Mouse (Mus musculus) intestine, embryonic 16.5 days (tissue): ENCODE measurements around the gene Rgs11. TPM values are rescaled to one million over a fixed set of nuclear protein-coding genes. Genes with fewer than 3 reads are reported as not detected.

ENCODE experiments used
- ATAC-seq: fragments of 200-750 bp; cut with Nextera tagmentation; 2 replicates; pipeline ENCODE4 v1.8.0; 2017; ENCODE audit warnings: moderate TSS enrichment, moderate library complexity
- H3K27ac ChIP-seq: fragments of 300-500 bp; sonication (generic); 2 replicates; pipeline ENCODE4 v1.5.1; 2014; ENCODE audit warnings: mild to moderate bottlenecking, low read length
- H3K27me3 ChIP-seq: fragments of 300-500 bp; sonication (generic); replicated peaks from 2 replicates; pipeline ENCODE4 v1.6.1; 2014; ENCODE audit warnings: low read length, control low read depth, mixed read lengths; ENCODE audit not compliant: control insufficient read depth, insufficient read depth
- H3K36me3 ChIP-seq: fragments of 300-500 bp; sonication (generic); 2 replicates; pipeline ENCODE4 v1.6.1; 2014; ENCODE audit warnings: low read length, control low read depth; ENCODE audit not compliant: control insufficient read depth, insufficient read depth
- H3K4me1 ChIP-seq: fragments of 300-500 bp; sonication (generic); 2 replicates; pipeline ENCODE4 v1.6.1; 2014; ENCODE audit warnings: low read length, control low read depth, mixed read lengths; ENCODE audit not compliant: control insufficient read depth, insufficient read depth
- H3K4me2 ChIP-seq: fragments of 300-500 bp; sonication (generic); 2 replicates; pipeline ENCODE4 v1.6.1; 2014; ENCODE audit warnings: low read depth, low read length, control low read depth
- H3K4me3 ChIP-seq: fragments of 300-500 bp; sonication (generic); 2 replicates; pipeline ENCODE4 v1.5.1; 2014; ENCODE audit warnings: mild to moderate bottlenecking, low read length
- H3K9ac ChIP-seq: fragments of 300-500 bp; sonication (generic); 2 replicates; pipeline ENCODE4 v1.6.1; 2014; ENCODE audit warnings: low read depth, low read length
- H3K9me3 ChIP-seq: fragments of 300-500 bp; sonication (generic); 2 replicates; pipeline ENCODE4 v1.6.1; 2016; ENCODE audit warnings: low read length, control low read depth; ENCODE audit not compliant: control insufficient read depth
- WGBS: fragments of 180-500 bp; shearing (Covaris S2); extraction: QIAGEN DNeasy Blood & Tissue Kit; methylation state at CpG from one replicate; pipeline ENCODE4 v1.1.7; 2014; 5-methylcytosine and 5-hydroxymethylcytosine counted together
- polyA plus RNA-seq: library from polyadenylated mRNA; unstranded; fragments of >200 nt; fragmentation: Nextera tagmentation; extraction: Ambion mirVana; gene quantifications from 2 replicates; pipeline ENCODE4 v1.2.1, GENCODE M21; 2015

Gene Rgs11
- polyA plus RNA-seq, 1 experiment from 2014 or later = 15.2 TPM

DNA sequence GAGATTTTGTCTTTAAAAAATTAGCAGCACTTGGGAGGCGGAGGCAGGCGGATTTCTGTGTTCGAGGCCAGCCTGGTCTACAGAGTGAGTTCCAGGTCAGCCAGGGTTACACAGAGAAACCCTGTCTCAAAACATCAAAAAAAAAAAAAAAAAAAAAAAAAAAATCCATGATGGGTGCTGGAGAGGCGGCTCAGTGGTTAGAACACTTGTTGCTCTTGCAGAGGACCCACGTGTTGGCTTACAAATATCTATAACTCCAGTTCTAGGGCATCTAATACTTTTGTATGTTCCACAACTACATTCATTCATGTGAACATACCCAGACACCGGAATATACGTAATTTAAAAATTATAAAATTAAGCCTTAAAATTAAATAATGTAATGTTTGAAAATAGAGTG is 52.6 kb downstream of the Rgs11 start:
- no peak overlapping the region for H3K27ac ChIP-seq
- no peak overlapping the region for H3K4me3 ChIP-seq
- H3K27me3 ChIP-seq = no peaks in the 10 kb centered on the region
- WGBS = 96% methylated on average over 7 of the region's 7 CpGs
- no peak overlapping the region for H3K4me2 ChIP-seq
- H3K9me3 ChIP-seq = no peaks in the 10 kb centered on the region
- H3K9ac ChIP-seq = no peak overlapping the region
- ATAC-seq = no peak
- peaks cover 10% of the 10 kb centered on the region for H3K36me3 ChIP-seq
- H3K4me1 ChIP-seq = peaks cover 5% of the 10 kb centered on the region; the same call in 1 of the 2 replicates

Other genes with a start within 250 kb of the Rgs11 start
- gene Capn15, start 217.2 kb upstream of the Rgs11 start, polyA plus RNA-seq = 22.3 and 24.5 TPM in 2 replicates
- gene Rab11fip3, start 133.4 kb upstream of the Rgs11 start, polyA plus RNA-seq = 13.0 and 18.0 TPM in 2 replicates
- 49.6 and 51.5 TPM in 2 replicates for gene Decr2, start 112.6 kb upstream of the Rgs11 start, polyA plus RNA-seq
- gene Nme4, start 107.3 kb upstream of the Rgs11 start, polyA plus RNA-seq = 92.1 and 97.1 TPM in 2 replicates
- 12.1 and 15.1 TPM in 2 replicates for gene Tmem8, start 89.7 kb upstream of the Rgs11 start, polyA plus RNA-seq
- 242 and 260 TPM in 2 replicates for gene Mrpl28, start 79.5 kb upstream of the Rgs11 start, polyA plus RNA-seq
- gene Axin1, start 64.3 kb upstream of the Rgs11 start, polyA plus RNA-seq = 5.9 and 6.6 TPM in 2 replicates
- 104 and 149 TPM in 2 replicates for gene Pdia2, start 3.9 kb upstream of the Rgs11 start, polyA plus RNA-seq
- gene Arhgdig, start 4.8 kb downstream of the Rgs11 start, polyA plus RNA-seq = 14.8 and 17.3 TPM in 2 replicates
- 123 and 129 TPM in 2 replicates for gene Fam234a, start 41.3 kb downstream of the Rgs11 start, polyA plus RNA-seq
- gene Luc7l, start 49.9 kb downstream of the Rgs11 start, polyA plus RNA-seq = 68.2 and 72.2 TPM in 2 replicates
- gene Neurl1b, start 211.9 kb downstream of the Rgs11 start, polyA plus RNA-seq = 1.5 and 1.6 TPM in 2 replicates